Mouse (Mus musculus) liver, adult (tissue): ENCODE measurements around the gene Cass4.
A peak's percentile ranks its signal among the peaks of the same experiment; 100 is the strongest.

ENCODE experiments used
- GATA4 ChIP-seq: IDR thresholded peaks from 2 replicates; pipeline ENCODE4 v1.6.1; 2014; ENCODE audit warnings: mild to moderate bottlenecking, low read length; ENCODE audit not compliant: insufficient replicate concordance

The Cass4 gene

DNA sequence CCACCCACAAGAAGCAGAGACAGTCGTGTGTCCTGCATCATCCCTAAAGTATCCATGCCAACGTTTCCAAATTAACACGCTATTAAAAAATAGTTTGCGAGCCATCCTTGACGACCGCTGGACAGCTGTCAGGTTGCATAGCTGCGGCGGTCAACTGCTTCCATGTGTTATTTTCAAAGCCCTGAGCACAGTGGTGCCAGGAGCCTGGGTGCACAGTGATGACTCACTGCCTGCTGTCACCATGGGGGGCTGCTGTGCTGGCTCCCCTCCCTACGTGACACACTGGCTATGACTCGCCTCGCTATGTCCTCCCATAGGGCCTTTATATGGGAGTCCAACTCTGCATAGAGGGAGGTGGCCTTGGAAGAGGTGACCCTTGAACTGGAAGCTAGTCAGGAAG lies 17.5 kb downstream of the Cass4 start:
- no peak for TF ChIP-seq GATA4

DNA sequence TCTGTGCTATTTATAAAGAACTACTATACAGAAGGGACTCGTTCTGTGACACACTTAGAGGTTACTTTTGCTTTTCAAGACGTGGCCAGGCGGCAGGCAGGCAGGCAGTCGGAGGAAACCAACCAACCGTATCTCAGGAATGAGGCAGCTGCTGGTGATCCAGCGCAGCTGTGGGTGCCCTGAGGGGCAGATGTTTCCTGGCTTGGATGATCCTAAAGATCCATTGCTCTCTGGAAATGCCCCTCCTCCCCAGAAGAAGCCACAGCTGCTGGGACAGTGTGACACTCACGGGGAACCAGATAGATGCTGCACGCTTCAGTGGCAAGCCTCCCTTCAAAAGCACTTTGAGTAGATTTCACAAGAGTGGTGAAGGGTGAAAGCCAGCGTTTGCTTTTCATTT lies 18.9 kb downstream of the Cass4 start:
- no peak for TF ChIP-seq GATA4

DNA sequence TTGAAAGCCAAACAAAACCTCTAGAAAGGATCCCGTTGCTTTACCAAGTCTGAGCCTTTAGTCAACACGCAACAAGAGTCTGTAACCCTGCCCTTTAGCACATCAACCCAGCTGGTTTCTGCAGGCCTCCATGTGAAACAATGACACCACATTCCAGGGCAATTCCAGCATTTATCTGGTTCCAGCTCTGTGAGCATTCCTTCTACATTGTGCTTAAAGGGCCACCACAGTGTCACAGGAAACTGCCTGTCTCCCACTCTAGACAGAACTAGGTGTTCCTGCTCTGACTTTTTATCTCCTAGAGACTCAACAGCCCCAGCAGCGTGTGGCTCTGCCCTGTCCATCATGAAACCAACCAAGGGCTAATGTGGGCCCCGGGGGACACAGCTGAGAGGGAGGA lies 19.7 kb downstream of the Cass4 start:
- no peak for TF ChIP-seq GATA4

DNA sequence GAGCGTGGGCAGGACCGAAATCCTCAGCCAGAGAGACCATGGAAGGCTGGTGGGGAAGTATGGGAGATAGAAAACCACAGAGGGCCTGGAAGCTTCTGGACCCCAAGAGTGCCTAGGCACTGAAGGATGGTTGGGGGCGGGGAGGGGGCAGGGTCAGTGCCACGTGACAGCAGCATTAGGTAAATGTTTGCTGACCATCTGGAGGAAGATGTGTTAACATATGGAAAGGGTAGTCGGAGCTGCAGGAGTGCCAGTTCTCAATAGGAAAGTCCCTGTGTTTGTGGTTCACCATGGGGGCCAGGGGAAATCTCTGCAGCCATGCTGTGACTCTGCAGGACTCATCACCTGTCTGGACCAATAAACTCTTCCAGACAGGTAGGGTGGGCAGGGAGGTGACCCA lies 20.3 kb downstream of the Cass4 start:
- no peak for TF ChIP-seq GATA4

DNA sequence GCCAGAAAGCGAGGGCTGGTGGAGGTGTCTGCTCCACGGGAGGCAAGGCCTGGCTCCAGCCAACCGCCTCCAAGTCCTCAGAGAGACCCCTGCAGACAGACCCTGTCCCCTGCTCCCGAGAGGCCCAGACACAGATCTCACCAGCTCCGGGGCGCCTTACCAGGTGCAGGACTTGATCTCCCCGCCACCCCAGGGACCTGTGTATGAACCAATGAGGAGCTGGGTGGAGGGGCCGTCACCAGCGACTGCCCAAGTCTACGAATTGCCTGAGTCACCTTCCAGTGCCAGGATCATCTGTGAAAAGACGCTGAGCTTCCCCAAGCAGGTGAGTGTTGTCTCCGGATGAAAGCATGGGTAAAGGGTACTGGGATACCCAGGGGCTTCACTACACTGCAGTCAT lies 22.6 kb downstream of the Cass4 start:
- no peak for TF ChIP-seq GATA4

DNA sequence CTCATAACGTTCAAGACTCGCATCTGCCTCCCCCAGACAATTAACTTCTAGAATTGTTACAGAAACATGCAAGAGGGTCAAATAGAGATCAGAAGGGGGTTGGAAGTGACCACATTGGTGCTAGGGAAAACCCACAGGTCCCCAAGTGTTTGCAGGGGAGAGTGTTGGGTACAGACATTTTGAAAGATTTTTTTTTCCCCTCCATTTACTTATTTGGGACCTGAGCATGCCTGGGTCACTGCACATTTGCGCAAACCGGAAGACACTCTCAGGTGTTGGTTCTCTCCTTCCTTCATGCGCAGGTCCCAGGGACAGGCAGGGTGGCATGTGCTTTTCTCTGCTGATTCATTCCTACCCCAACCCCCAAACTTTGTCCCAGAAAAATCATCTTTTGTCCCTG lies 23.3 kb downstream of the Cass4 start:
- no peak for TF ChIP-seq GATA4

DNA sequence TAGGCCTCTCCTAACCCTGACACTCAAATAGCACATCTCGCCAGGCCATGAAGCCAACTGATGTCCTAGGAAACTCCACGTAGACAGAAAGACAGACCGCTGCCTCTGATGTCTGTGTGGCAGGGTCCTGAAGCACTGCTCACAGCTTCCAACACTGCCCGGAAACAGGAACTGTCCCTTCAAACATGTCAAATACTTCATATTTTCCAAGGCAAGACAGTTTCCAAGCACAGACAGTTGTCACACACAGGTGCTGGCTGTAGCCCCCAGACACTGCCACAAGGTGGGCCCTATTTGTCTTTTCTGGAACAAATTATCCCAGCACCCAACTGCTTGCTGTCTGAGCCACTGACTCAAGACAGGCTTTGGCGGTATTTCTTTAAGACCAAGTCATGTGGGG lies 24.6 kb downstream of the Cass4 start:
- TF ChIP-seq GATA4: no peak

DNA sequence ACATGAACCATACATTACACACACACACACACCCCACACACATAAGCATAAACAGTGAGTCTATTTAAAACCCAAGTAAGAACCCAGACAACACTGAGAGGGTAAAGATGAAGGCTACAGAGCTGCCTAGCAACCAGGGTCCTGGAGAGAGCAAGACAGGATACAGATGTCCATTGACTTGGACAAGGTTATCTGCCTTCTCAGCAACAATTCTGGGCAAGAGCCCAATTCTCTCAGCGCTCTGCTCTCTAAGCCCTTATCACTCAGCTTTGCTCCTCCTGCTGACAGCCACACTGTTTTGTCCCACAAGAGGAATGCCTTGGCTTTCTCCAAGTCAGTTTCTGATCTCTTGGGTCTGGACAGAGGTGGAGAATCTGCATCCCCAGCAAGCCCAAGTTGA lies 37.0 kb downstream of the Cass4 start:
- peak; percentile 92 for TF ChIP-seq GATA4

DNA sequence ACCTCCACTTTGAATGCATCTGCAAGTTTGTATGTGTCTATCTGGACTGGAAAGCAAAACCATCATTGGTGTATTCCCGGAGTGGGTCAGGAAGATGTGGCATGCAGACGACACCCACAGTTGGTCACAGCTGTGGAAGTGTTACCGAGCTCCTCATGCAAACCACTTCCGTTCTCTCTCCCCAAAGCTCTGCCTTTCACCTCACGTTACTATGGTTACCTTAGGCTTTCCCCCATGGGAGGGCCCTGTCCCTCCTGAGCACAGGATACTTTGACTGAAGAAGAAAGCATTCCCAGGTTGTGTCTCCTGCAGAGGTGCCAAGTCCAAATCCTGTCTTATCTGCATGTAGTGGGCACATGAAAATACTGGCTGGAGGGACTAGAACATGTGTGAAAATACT lies 40.2 kb downstream of the Cass4 start:
- no peak for TF ChIP-seq GATA4

DNA sequence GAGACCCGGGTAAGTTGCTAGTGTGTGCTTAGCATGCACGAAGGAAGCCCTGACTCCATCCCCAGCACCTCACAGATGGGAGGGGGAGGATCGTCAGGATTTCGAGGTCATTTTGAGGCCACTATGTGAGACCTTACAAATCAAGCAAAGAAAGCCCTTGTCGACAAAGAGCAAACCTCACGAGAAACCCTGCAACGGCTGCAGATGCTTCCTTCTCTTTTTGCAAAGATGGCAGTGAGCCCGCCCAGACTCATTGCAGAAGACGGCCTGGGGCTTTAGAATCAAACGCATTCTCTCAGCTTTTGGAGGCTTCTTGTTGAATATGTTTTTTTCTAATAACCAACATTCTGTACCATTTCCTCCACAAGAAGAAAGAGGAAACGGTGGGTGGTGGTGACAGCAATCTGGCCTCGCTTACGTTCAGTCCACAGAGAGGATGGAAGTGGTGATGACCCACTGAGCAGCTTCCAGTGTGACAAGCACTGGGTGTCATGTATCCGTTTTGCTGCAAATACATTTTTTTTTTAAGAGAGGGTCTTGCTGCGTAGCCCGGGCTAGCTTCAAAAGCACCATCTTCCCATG lies 43.9 kb downstream of the Cass4 start:
- no peak for TF ChIP-seq GATA4

DNA sequence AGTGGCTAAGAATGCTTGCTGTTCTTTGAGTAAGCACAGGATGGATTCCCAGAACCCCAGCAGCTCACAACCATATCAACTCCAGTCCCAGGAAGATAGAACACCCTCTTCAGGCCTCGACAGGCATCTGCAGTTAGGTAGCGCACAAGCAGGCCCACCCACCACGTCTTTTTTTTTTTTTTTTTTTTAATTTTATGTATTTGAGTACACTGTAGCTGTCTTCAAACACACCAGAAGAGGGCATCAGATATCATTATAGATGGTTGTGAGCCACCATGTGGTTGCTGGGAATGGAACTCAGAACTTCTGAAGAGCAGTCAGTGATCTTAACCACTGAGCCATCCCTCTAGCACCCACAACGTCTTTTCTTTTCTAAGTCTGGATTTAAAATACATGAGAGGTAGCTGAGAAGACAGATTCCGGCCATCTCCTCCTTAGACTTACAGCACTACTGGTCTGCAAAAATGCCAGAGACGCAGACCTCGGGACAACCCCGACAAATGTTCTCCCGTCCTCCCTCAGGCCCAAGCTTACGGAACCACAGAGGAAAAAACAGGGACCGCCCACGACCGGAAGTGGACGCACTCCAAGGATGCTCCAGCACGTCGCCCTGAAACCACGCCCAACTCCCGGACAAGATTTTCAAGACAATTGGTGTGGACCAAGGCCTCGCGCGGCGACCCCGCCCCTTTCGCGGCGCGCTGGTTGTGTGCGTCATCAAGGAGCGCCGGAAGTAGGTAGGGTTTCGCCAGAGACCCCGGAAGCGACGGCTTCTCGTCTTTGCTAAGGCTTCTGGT lies 46.4 kb downstream of the Cass4 start, which contains the start of gene Rtf2:
Gene Rtf2 (plus strand): TSS at position 714 of the 797 bp plus-strand sequence.
- peak; percentile 63; the same call in 1 of the 2 replicates for TF ChIP-seq GATA4

DNA sequence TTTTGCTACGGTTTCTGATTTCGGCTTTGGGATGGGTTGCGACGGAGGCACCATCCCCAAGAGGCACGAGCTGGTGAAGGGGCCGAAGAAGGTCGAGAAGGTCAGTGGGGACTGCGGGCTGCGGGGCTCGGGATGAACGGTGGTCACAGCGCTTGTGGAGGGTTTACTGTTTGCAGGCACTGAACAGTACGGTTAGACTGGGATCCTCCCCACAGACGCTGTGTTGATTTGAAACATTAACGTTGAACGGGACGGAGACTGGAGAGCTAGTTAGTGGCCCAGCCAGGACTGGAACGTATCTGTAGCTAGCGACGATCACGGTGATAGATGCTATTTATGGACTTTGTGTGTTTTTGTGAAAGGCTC lies 47.0 kb downstream of the Cass4 start:
- TF ChIP-seq GATA4: no peak

DNA sequence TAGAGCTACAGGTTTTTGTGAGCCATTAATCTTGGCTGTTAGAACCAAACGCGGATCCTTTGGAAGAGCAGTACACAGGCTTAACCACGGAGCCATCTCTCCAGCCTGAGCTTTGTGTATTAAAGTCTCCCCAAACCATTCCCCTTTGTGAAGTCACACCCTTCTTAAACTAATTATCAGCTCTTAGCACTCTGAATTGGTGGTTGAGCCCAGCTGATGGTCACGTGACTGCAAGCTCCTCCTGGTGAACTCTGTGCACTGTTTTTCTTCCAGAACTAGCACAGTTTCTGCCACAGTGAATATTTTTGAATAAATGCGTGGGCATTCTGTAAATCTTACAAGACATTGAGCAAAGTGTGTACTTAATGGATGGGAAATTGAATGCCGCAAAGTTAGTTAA lies 47.6 kb downstream of the Cass4 start:
- TF ChIP-seq GATA4: no peak

DNA sequence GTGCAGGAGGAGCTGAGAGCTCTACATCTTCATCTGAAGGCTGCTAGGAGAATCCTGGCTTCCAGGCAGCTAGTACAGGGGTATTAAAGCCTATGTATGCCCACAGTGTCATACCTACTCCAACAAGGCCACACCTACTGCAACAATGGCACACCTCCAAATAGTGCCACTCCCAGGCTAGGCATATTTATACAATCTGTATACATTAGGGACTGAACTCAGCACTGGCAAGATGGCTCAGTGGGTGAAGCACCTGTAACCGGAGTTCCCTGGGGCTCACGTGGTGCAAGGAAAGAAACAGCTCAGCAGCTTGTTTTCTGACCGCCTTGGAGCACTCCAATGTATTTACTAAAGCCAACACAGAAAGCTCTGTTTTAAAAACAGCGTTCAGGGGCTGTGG lies 52.0 kb downstream of the Cass4 start:
- TF ChIP-seq GATA4: no peak

DNA sequence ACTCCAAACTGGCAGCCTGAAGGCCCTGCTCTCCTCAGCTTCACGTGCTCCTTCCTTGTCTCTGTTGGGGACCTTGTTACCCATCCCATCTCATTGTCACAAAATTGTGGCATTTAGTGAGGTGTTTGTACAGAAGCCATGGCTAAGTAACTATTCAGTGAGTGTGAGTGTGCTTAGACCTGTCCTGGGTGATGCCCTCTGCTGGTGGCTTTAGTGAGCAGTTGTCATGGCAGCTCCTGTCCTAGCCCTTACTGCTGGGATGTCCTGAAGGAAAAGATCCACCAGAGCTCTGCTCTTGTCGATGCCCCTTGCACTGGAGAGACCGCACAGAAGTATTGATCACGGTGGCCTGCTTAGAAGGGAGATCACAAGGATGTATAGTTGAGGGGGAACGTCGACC lies 53.7 kb downstream of the Cass4 start:
- TF ChIP-seq GATA4: no peak

DNA sequence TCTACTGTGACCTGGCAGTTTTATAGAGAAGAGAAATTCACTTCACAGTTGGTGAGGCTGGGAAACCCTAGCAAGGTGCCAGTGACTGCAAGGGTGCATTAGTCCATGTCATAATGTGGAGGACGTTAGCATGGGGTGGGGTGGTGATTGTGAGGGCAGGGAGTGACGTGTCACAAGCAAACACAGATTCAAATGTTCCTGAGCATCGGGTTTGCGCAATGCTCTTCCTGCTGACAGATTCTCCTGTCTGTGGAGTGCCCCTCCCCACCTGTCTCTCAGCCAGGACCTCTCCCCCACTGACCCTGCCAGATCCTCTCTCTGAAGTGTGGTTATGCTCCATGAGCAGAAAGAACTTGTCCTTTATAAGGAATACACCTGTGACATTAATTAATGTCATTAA lies 54.7 kb downstream of the Cass4 start:
- TF ChIP-seq GATA4: no peak; the same call in 1 of the 2 replicates

DNA sequence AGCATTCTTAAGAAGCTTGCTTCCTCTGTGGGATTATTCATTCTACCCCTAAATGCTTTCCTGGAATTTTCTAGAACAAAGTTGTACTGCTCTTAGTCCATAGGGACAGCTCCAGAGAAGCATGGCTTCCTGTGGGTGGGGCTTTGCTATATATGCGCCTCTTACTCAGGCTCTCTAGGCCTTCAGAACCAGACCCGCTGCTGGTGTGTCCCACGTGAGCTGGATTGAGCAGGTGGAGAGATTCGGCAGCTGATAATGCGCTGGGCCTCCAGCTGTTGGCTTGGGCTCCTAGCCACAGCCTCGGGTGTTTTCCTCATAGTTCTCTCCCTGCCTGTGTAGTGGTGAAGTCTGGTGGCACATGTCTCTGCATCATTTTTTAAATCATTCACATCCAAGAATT lies 57.0 kb downstream of the Cass4 start:
- no peak for TF ChIP-seq GATA4
